Mouse (Mus musculus) hindbrain, embryonic 13.5 days (tissue): ENCODE results near the gene Clint1. TPM values are rescaled to one million over a fixed set of nuclear protein-coding genes. Genes with fewer than 3 reads are reported as not detected.
A peak's percentile ranks its signal among the peaks of the same experiment; 100 is the strongest.

Experiments
- ATAC-seq: fragments of 200-750 bp; cut with Nextera tagmentation; 2 replicates; pipeline ENCODE4 v1.8.0; 2017; ENCODE audit warnings: moderate TSS enrichment; ENCODE audit not compliant: low FRiP score
- H3K27ac ChIP-seq: fragments of 300-500 bp; sonication (generic); 2 replicates; pipeline ENCODE4 v1.5.1; 2015; ENCODE audit warnings: inconsistent platforms, mild to moderate bottlenecking, moderate library complexity
- H3K27me3 ChIP-seq: fragments of 300-500 bp; sonication (generic); 2 replicates; pipeline ENCODE4 v1.6.1; 2015; ENCODE audit warnings: mild to moderate bottlenecking, inconsistent platforms
- H3K36me3 ChIP-seq: fragments of 300-500 bp; sonication (generic); 2 replicates; pipeline ENCODE4 v1.6.1; 2015; ENCODE audit warnings: mild to moderate bottlenecking, inconsistent platforms
- H3K4me1 ChIP-seq: fragments of 300-500 bp; sonication (generic); replicated peaks from 2 replicates; pipeline ENCODE4 v1.6.1; 2015; ENCODE audit warnings: inconsistent platforms
- H3K4me2 ChIP-seq: fragments of 300-500 bp; sonication (generic); 2 replicates; pipeline ENCODE4 v1.6.1; 2015; ENCODE audit warnings: inconsistent platforms, mild to moderate bottlenecking, moderate library complexity
- H3K4me3 ChIP-seq: fragments of 300-500 bp; sonication (generic); 2 replicates; pipeline ENCODE4 v1.5.1; 2015; ENCODE audit warnings: mild to moderate bottlenecking, inconsistent platforms
- H3K9ac ChIP-seq: fragments of 300-500 bp; sonication (generic); 2 replicates; pipeline ENCODE4 v1.6.1; 2015; ENCODE audit warnings: mild to moderate bottlenecking, inconsistent platforms
- H3K9me3 ChIP-seq: fragments of 300-500 bp; sonication (generic); 2 replicates; pipeline ENCODE4 v1.6.1; 2016; ENCODE audit warnings: inconsistent platforms
- WGBS: fragments of 180-500 bp; shearing (Covaris S2); methylation state at CpG from one replicate; pipeline ENCODE4 v1.1.7; 2015; 5-methylcytosine and 5-hydroxymethylcytosine counted together
- microRNA-seq: library from miRNA; unstranded; fragments of <30 nt; microRNA quantifications from one replicate; pipeline ENCODE4, GENCODE M21; 2016
- polyA plus RNA-seq: library from polyadenylated mRNA; unstranded; fragments of >200 nt; fragmentation: Nextera tagmentation; extraction: Ambion mirVana; gene quantifications from 2 replicates; pipeline ENCODE4 v1.2.1, GENCODE M21; 2015

Clint1 gene
- polyA plus RNA-seq, 1 experiment from 2014 or later = 48.1 TPM

DNA sequence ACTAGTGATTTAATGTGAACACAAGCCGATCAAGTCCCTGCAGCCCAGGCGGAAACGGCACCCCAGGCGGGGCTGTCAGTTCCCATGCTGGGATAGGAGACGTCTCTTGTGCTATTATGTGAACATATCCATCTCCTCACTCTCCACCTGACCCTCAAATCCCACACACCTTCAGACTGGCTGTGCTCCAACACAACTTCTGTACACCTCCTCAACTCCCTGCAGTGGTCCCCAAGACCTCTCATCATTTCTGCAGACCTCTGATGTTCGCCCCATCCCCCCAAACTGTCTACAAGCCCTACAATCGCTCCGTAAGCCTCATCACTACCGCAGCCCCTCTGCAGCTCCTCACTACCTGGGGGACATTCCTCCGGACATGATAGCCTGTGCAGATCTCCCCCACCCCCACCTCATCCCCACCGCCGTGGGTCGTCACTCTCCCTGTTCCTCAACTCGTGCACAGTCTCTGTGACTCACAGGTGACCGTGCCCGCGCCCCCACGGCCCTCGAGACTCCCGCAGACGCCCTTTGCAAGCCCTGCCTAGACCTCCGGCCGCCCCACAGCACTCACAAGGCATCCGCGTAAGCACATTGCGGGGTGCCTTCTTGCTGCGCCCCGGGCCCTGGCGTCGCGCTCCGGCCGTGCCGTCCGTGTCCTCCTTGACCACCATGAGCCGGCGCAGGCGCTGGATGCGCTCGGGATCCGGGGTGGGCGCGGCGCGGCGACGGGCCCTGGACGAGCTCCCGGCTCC, 92.2 kb downstream of the Clint1 start:
- H3K4me3 ChIP-seq = peak overlapping the region; percentile 91

DNA sequence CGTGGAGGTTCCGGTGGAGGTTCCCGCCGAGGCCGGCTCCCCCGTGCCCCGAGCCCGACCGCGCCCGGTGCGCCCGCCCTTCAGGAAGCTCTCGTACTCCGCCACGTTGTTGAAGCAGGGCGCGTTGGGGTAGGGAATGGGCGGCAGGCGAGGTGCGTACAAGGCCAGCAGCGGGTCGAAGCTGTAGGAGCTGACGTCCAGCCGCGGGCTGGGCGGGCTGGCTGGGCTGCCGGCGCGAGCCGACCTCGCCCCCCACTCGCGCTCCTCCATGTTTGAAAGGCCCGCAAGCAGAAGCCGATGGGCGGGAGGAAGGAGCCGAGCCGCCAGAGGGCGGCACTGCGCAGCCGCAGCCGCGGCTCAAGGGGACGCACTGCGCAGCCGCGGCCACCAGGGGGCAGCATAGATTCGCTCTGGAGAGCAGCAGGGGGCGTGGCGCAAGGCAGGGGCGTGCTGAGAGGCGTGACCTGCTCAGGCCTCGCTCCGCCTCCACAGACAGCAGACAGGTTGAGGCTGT, 92.8 kb downstream of the Clint1 start, which contains the start of gene Lsm11:
Lsm11 (minus strand) TSS at position 293 of the 514 bp plus-strand sequence.
- Histone ChIP-seq H3K36me3 (peaks cover 18% of the 10 kb centered on the region), H3K9ac (peak within 1 kb of the TSS; percentile 94), H3K4me3 (peak within 1 kb of the TSS; percentile 91), H3K27ac (peak within 1 kb of the TSS; percentile 83), H3K9me3 (no peaks in the 10 kb centered on the region), H3K4me1 (peaks cover 33% of the 10 kb centered on the region), H3K4me2 (peak within 1 kb of the TSS; percentile 75), H3K27me3 (no peaks in the 10 kb centered on the region)
- peak; percentile 87 for ATAC-seq
- under 1% methylated on average over 55 of the region's 55 CpGs for WGBS

More for the DNA sequence above, 92.2 kb downstream of the Clint1 start:
- Histone ChIP-seq H3K27ac (peak overlapping the region; percentile 83), H3K4me1 (peaks cover 33% of the 10 kb centered on the region), H3K36me3 (peaks cover 16% of the 10 kb centered on the region), H3K4me2 (peak overlapping the region; percentile 75), H3K9ac (peak overlapping the region; percentile 94), H3K9me3 (no peaks in the 10 kb centered on the region), H3K27me3 (no peaks in the 10 kb centered on the region)
- ATAC-seq = peak; percentile 18
- WGBS = under 1% methylated on average over 49 of the region's 49 CpGs

DNA sequence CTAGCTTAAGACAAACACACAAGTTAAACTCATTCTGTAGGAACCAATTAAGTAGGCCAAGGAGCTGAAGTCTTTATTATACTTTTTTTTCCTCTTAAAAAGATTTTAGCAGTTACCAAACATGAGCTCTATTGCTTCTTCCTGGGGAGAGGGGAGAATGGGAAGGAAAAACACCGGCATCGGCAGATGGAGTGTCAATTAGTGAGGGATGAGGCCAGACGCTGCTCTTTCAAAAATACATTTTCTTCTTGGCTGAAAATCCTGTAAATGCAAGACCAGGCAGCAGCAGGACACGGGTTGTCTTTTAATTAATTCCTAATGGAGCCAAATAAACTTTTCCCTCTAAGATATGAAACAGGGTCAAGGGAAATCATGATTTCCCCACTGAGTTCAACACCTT, 94.9 kb downstream of the Clint1 start:
- no peak overlapping the region for H3K27ac ChIP-seq
- no peak overlapping the region for H3K4me3 ChIP-seq
- 90% methylated on average over 4 of the region's 4 CpGs for WGBS
- H3K36me3 ChIP-seq = peaks cover 29% of the 10 kb centered on the region
- H3K4me1 ChIP-seq = peaks cover 20% of the 10 kb centered on the region
- H3K27me3 ChIP-seq = no peaks in the 10 kb centered on the region
- ATAC-seq = no peak
- H3K9me3 ChIP-seq = no peaks in the 10 kb centered on the region
- H3K9ac ChIP-seq = no peak overlapping the region
- no peak overlapping the region for H3K4me2 ChIP-seq

DNA sequence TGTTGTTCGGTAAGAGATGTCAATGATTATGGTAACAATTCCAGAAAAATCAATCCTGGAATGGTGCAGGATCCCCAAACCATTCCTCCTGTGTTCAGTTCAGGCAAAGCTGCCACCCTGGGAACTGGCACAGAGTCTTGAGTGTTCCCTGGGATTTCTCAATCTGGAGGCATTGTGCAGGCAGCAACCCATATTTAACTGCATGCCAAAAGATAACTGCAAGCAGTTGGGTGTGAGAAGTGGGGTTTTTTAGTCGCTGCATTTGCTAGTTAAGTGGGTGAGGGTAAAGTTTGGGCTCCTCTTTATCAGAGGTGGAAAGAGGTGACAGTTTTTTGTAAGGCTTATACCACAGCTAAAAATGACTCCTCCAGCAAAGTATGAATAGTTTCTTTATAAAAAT, 95.6 kb downstream of the Clint1 start:
- Histone ChIP-seq H3K9me3 (no peaks in the 10 kb centered on the region), H3K4me2 (no peak overlapping the region), H3K9ac (no peak overlapping the region), H3K27ac (no peak overlapping the region), H3K4me1 (peaks cover 14% of the 10 kb centered on the region), H3K27me3 (no peaks in the 10 kb centered on the region), H3K36me3 (peaks cover 34% of the 10 kb centered on the region), H3K4me3 (no peak overlapping the region)
- no peak for ATAC-seq
- 87% methylated on average over 2 of the region's 2 CpGs for WGBS

DNA sequence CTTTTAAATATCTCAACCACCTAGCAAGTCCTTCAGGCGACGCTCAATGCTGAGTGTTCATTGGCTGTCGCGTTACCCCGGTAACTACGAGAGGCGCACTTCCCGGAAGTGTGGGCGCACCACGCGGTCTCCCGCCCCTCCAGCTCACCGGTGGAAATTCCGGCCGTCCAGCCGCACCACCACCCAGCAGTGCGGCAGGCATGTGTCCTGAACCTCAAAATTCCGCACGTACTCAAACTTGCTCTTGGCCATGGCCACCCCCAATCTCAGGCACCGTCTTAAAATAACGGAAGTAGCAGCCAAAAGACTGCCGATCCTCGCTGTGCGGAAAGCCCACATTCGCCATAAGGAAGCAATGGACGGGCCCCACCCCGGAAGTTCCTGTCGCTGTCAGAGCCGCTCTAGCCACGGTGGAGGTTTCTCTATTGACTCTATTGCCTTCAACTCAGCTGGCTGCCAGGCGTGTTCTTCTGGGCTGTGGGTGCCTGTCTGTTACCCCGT, 103.3 kb downstream of the Clint1 start, which contains the start of gene Thg1l:
Thg1l (minus strand) TSS at position 368 of the 501 bp plus-strand sequence.
- Histone ChIP-seq H3K4me3 (peak within 1 kb of the TSS; percentile 53), H3K4me1 (peaks cover 5% of the 10 kb centered on the region), H3K27ac (peak within 1 kb of the TSS; percentile 82), H3K9me3 (no peaks in the 10 kb centered on the region), H3K36me3 (peaks cover 20% of the 10 kb centered on the region), H3K9ac (peak within 1 kb of the TSS; percentile 65), H3K27me3 (no peaks in the 10 kb centered on the region), H3K4me2 (peak within 1 kb of the TSS; percentile 56)
- under 1% methylated on average over 32 of the region's 32 CpGs for WGBS
- peak; percentile 99 for ATAC-seq

DNA sequence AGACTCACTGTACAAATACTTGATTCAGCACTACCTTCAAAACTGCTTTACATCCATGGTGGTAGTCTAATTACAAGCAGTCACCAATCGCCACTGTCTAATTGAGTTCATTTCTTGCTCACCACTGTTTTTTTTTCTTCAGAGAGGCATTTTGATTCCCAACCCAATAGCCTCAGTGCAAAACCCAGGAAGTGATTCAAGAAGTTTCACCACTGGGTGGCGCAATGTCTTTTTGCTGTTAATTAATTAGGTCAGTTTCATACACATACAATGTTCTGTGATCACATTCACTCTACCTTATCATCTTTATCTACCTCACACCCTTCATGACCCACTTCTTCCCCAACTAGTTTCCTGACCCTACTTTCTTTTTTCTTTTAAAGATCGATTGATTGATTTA, 107.7 kb downstream of the Clint1 start:
- Histone ChIP-seq H3K4me2 (no peak overlapping the region), H3K27ac (no peak overlapping the region), H3K9ac (no peak overlapping the region), H3K9me3 (no peaks in the 10 kb centered on the region), H3K4me1 (peaks cover 3% of the 10 kb centered on the region), H3K27me3 (no peaks in the 10 kb centered on the region), H3K36me3 (no peaks in the 10 kb centered on the region), H3K4me3 (no peak overlapping the region)
- no peak for ATAC-seq
- WGBS = 77% methylated on average over 3 of the region's 3 CpGs

DNA sequence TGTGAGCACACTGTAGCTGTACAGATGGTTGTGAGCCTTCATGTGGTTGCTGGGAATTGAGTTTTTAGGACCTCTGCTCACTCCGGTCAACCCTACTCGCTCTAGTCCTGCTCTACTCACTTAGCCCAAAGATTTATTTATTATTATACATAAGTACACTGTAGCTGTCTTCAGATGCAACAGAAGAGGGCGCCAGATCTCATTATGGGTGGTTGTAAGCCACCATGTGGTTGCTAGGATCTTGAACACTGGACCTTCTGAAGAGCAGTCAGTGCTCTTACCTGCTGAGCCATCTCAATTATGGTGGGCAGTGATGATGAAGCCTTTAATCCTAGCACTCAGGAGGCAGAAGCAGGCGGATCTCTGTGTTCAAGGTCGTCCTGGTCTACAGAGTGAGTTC, 108.2 kb downstream of the Clint1 start:
- Histone ChIP-seq H3K4me1 (no peaks in the 10 kb centered on the region), H3K36me3 (no peaks in the 10 kb centered on the region), H3K4me2 (no peak overlapping the region), H3K4me3 (no peak overlapping the region), H3K9me3 (no peaks in the 10 kb centered on the region), H3K27me3 (no peaks in the 10 kb centered on the region), H3K9ac (no peak overlapping the region), H3K27ac (no peak overlapping the region)
- no peak for ATAC-seq
- WGBS = 87% methylated on average over 5 of the region's 5 CpGs

Small RNA genes within 50 kb of the gene (microRNA-seq; reads per million reads assigned to microRNA genes)
- gene Gm22751 = not detected

Other genes starting within 250 kb of the Clint1 start
- 15.1 and 15.8 TPM in 2 replicates for gene Lsm11, start 92.9 kb downstream of the Clint1 start, polyA plus RNA-seq
- gene Thg1l, start 103.4 kb downstream of the Clint1 start, polyA plus RNA-seq = 10.4 and 12.0 TPM in 2 replicates
- gene Sox30, start 128.3 kb downstream of the Clint1 start, polyA plus RNA-seq = 0.10 and 0.17 TPM in 2 replicates
- gene Gm12166, start 200.3 kb downstream of the Clint1 start, polyA plus RNA-seq = 5.0 and 7.9 TPM in 2 replicates
- gene Adam19, start 203.9 kb downstream of the Clint1 start, polyA plus RNA-seq = 13.2 and 14.9 TPM in 2 replicates